Mouse (Mus musculus): ENCODE measurements around the gene Cyp17a1. TPM values are rescaled to one million over a fixed set of nuclear protein-coding genes. Genes with fewer than 3 reads are reported as not detected.
A peak's percentile ranks its signal among the peaks of the same experiment; 100 is the strongest.

Gene Cyp17a1
- polyA plus RNA-seq, 1 experiment from 2014 or later: 5.8 TPM

DNA sequence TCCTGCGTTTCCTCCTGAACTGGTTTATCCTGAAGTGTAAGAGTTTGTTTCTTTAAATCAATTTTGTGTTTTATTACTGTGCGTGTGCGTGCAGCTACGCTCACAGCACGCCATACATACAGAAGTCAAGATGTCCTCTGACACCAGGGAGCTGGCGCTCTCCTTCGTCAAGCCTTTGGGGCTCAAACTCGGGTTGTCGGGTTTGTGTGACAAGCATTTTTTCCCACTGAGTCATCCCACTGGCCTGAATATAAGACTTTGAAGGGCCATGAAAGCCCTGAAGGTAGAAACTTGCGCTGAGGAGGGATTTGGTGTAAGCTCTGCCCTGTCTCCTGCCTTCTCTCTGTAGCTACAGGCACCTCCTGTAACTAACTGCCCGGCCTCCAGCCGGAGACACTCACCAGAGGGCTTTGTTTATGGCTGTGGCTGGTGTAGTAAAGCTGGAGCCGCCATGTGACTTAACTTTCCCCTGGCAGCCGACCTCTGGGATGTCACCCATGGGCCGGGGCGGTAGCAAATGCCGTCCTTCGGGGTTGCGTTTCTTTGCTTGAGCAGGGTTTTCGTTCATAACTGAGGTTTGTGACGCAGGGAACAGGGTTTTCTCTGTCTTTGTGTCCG, 30.7 kb downstream of the Cyp17a1 start:
- Histone ChIP-seq H3K27ac (ENCODE audit: low read depth) (peak overlapping the region; percentile 34), H3K9ac (replicated peaks) (no peak overlapping the region), H3K27me3 (ENCODE audit: insufficient read depth, low read length) (no peaks in the 10 kb centered on the region), H3K36me3 (replicated peaks; ENCODE audit: insufficient read depth, low read length) (peaks cover 45% of the 10 kb centered on the region), H3K9me3 (ENCODE audit: low read length) (no peaks in the 10 kb centered on the region), H3K4me3 (ENCODE audit: low read depth, low read length) (no peak overlapping the region), H3K4me1 (ENCODE audit: insufficient read depth) (peaks cover 73% of the 10 kb centered on the region), H3K4me2 (ENCODE audit: low read depth, low read length) (no peak overlapping the region)
- ATAC-seq (no peak), DNase-seq (no peak)
- WGBS (ENCODE audit: insufficient replicate concordance): 84% methylated on average over 22 of the region's 22 CpGs
- TF ChIP-seq EP300 (IDR thresholded peaks at IDR 0.05; ENCODE audit: low read depth): no peak
- no peak for TF ChIP-seq CTCF (IDR thresholded peaks at IDR 0.05; ENCODE audit: low read depth)

DNA sequence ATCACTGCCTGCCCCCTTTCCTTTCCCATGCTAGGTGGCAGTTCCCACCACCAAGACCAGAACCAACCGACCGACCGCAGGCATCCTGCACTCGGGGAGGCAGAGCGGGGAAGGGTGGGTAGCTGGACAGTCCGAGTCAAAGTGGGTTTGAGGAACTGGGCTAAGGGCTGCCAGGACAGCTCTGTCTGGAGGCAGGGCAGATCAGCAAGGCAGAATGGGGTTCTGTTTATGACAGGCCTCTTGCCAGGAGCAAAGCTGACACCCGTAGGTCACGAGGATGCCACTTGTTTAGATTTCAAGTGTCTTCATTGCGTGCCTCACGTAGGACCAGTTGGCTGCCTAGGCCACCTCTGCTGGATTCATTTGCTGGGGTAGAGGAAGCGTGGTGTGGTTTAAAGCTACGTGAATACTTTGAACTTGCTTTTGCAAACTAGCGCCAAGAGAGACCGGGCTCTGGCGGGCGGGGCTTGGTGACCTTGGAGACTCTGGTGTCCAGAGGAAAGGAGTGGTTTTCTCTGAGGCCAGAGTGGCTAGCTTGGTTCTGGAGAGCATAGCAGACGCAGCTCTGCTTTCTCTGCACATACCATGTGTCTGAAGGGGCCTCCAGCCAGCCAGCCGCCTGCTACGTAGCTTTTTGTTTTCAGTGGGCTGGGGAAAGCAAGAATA, 31.4 kb downstream of the Cyp17a1 start:
- ATAC-seq (no peak), DNase-seq (peak; percentile 54)
- Histone ChIP-seq H3K27ac (ENCODE audit: low read depth) (peak overlapping the region; percentile 34), H3K4me2 (ENCODE audit: low read depth, low read length) (no peak overlapping the region; the same call in 1 of the 2 replicates), H3K36me3 (replicated peaks; ENCODE audit: insufficient read depth, low read length) (peaks cover 46% of the 10 kb centered on the region), H3K9me3 (ENCODE audit: low read length) (no peaks in the 10 kb centered on the region), H3K9ac (replicated peaks) (no peak overlapping the region), H3K4me1 (ENCODE audit: insufficient read depth) (peaks cover 75% of the 10 kb centered on the region), H3K27me3 (ENCODE audit: insufficient read depth, low read length) (no peaks in the 10 kb centered on the region), H3K4me3 (ENCODE audit: low read depth, low read length) (no peak overlapping the region)
- WGBS (ENCODE audit: insufficient replicate concordance): 52% methylated on average over 19 of the region's 19 CpGs
- TF ChIP-seq CTCF (IDR thresholded peaks at IDR 0.05; ENCODE audit: low read depth) (no peak), EP300 (IDR thresholded peaks at IDR 0.05; ENCODE audit: low read depth) (no peak)

DNA sequence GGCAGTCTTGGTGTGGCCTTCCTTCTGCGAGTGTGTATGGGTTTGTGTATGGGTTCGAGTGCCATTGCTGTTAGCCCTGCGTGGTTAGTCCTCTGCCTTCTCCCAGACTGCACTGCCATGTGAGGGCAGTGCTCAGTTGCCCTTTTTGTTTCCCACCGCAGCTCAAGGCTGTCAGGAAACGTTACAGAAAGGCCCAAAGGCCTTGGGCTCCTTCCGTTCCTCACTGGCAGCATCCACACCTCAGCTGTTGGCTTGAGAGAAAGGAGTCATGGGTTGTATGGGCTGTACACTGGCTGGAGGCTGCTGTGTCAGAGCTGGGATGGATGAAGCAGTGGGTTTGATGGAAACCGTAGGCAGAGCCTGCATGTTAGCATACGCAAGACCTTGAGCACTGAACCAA, 32.2 kb downstream of the Cyp17a1 start:
- H3K9me3 ChIP-seq (ENCODE audit: low read length): no peaks in the 10 kb centered on the region
- peaks cover 75% of the 10 kb centered on the region for H3K4me1 ChIP-seq (ENCODE audit: insufficient read depth)
- ATAC-seq: no peak
- TF ChIP-seq EP300 (IDR thresholded peaks at IDR 0.05; ENCODE audit: low read depth): no peak
- no peak for TF ChIP-seq CTCF (IDR thresholded peaks at IDR 0.05; ENCODE audit: low read depth)
- peak overlapping the region; percentile 34; the same call in 1 of the 2 replicates for H3K27ac ChIP-seq (ENCODE audit: low read depth)
- no peak overlapping the region for H3K9ac ChIP-seq (replicated peaks)
- no peak for DNase-seq
- H3K4me2 ChIP-seq (ENCODE audit: low read depth, low read length): no peak overlapping the region
- H3K4me3 ChIP-seq (ENCODE audit: low read depth, low read length): no peak overlapping the region
- no peaks in the 10 kb centered on the region for H3K27me3 ChIP-seq (ENCODE audit: insufficient read depth, low read length)
- WGBS (ENCODE audit: insufficient replicate concordance): 67% methylated on average over 8 of the region's 8 CpGs
- peaks cover 46% of the 10 kb centered on the region for H3K36me3 ChIP-seq (replicated peaks; ENCODE audit: insufficient read depth, low read length)

DNA sequence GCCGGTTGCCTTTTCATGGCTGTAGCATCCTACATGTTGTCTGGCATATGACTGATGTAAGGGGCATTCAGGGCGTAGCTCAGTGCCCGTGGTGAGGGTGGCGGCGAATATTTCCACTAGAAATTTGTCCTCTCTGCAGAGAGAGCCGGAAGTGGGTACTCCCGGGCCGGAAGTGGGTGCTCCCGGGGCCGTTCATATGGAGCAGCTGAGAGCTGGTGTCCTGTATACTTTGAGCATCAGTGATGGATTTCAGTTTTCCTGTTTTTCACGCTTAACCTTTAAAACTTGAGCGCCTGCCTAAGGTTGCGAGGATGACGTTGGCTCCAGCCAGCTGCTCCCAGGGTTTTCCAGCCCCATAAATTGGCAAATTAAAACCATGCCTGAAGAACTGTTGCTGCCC, 33.5 kb downstream of the Cyp17a1 start:
- peaks cover 64% of the 10 kb centered on the region for H3K4me1 ChIP-seq (ENCODE audit: insufficient read depth)
- H3K9me3 ChIP-seq (ENCODE audit: low read length): no peaks in the 10 kb centered on the region
- H3K4me3 ChIP-seq (ENCODE audit: low read depth, low read length): no peak overlapping the region
- peak overlapping the region; percentile 48; the same call in 1 of the 2 replicates for H3K27ac ChIP-seq (ENCODE audit: low read depth)
- peaks cover 49% of the 10 kb centered on the region for H3K36me3 ChIP-seq (replicated peaks; ENCODE audit: insufficient read depth, low read length)
- DNase-seq (no peak), ATAC-seq (no peak)
- WGBS (ENCODE audit: insufficient replicate concordance): 76% methylated on average over 14 of the region's 14 CpGs
- TF ChIP-seq CTCF (IDR thresholded peaks at IDR 0.05; ENCODE audit: low read depth) (no peak), EP300 (IDR thresholded peaks at IDR 0.05; ENCODE audit: low read depth) (no peak)
- H3K4me2 ChIP-seq (ENCODE audit: low read depth, low read length): no peak overlapping the region
- no peaks in the 10 kb centered on the region for H3K27me3 ChIP-seq (ENCODE audit: insufficient read depth, low read length)
- H3K9ac ChIP-seq (replicated peaks): no peak overlapping the region

DNA sequence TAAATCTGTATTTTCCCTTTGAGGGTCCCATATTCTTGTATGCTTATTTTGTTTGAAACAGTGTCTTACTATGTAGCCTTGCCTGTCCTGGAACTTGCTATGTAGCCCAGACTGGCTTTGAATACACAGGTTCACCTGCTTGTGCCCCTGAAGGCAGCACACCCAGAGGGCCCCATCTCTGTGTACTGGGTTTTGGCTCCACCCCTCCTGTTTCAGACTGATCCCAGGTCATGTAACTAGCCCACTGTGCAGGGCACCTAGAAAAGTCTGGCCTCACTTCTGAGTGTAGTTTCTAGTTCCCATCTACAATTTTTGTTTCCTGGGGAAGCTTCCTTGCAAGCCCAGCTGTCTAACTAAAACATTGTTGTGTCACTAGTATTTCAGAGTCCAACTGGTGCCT, 33.9 kb downstream of the Cyp17a1 start:
- ATAC-seq: no peak
- H3K4me3 ChIP-seq (ENCODE audit: low read depth, low read length): no peak overlapping the region
- H3K36me3 ChIP-seq (replicated peaks; ENCODE audit: insufficient read depth, low read length): peaks cover 48% of the 10 kb centered on the region
- H3K27ac ChIP-seq (ENCODE audit: low read depth): peak overlapping the region; percentile 48
- DNase-seq: no peak
- H3K9ac ChIP-seq (replicated peaks): no peak overlapping the region
- TF ChIP-seq EP300 (IDR thresholded peaks at IDR 0.05; ENCODE audit: low read depth) (no peak), CTCF (IDR thresholded peaks at IDR 0.05; ENCODE audit: low read depth) (no peak)
- peaks cover 62% of the 10 kb centered on the region for H3K4me1 ChIP-seq (ENCODE audit: insufficient read depth)
- no peaks in the 10 kb centered on the region for H3K9me3 ChIP-seq (ENCODE audit: low read length)
- no peak overlapping the region for H3K4me2 ChIP-seq (ENCODE audit: low read depth, low read length)
- no peaks in the 10 kb centered on the region for H3K27me3 ChIP-seq (ENCODE audit: insufficient read depth, low read length)

DNA sequence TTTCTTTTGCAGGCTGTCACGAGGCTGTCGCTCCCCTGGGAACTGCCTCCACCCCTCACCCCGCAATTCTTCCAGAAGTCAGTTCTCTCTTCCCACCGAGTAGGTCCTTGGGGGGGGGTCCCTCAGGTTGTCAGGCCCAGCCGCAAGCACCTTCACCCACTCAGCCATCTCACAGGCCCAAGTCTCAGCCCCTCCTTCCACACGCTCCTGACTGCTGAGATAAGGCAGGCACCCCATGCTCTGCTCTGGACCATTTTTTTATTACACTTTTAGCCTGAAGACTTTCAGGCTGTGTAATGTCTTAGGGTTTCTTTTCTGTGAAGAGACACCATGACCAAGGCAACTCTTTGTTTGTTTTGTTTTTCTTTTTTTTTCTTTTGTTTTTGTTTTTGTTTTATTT, 35.4 kb downstream of the Cyp17a1 start:
- H3K27ac ChIP-seq (ENCODE audit: low read depth): no peak overlapping the region
- H3K9ac ChIP-seq (replicated peaks): no peak overlapping the region
- peaks cover 52% of the 10 kb centered on the region for H3K4me1 ChIP-seq (ENCODE audit: insufficient read depth)
- WGBS (ENCODE audit: insufficient replicate concordance): 72% methylated on average over 6 of the region's 6 CpGs
- H3K4me2 ChIP-seq (ENCODE audit: low read depth, low read length): no peak overlapping the region
- peaks cover 49% of the 10 kb centered on the region for H3K36me3 ChIP-seq (replicated peaks; ENCODE audit: insufficient read depth, low read length)
- H3K27me3 ChIP-seq (ENCODE audit: insufficient read depth, low read length): no peaks in the 10 kb centered on the region
- no peak overlapping the region for H3K4me3 ChIP-seq (ENCODE audit: low read depth, low read length)
- DNase-seq (no peak), ATAC-seq (no peak)
- H3K9me3 ChIP-seq (ENCODE audit: low read length): no peaks in the 10 kb centered on the region
- TF ChIP-seq CTCF (IDR thresholded peaks at IDR 0.05; ENCODE audit: low read depth) (no peak), EP300 (IDR thresholded peaks at IDR 0.05; ENCODE audit: low read depth) (no peak)

Measured in liver, postnatal 0 days (tissue).